Mouse (Mus musculus): ENCODE measurements at regions not wholly inside any gene's neighbourhood (a gene's known extent, or its start where the extent isn't known, plus 50 kb on each side); places are given as distances from the start of the nearest gene placed in this dataset.
A peak's percentile ranks its signal among the peaks of the same experiment; 100 is the strongest.

- no peak overlapping the region for H3K27ac ChIP-seq (replicated peaks; ENCODE audit: low read depth, low read length)
- no peak overlapping the region for H3K4me3 ChIP-seq (ENCODE audit: insufficient read depth, low read depth, low read length)
- no peaks in the 10 kb centered on the region for H3K4me1 ChIP-seq (ENCODE audit: control insufficient read depth, insufficient read depth, insufficient read length, low read length)
Observed at GRCm38 (mm10) chr6:133904501-133904900, 50.9 kb upstream of the Kap start.

- Histone ChIP-seq H3K4me1 (ENCODE audit: control insufficient read depth, insufficient read depth, insufficient read length, low read length) (no peaks in the 10 kb centered on the region), H3K4me3 (ENCODE audit: insufficient read depth, low read depth, low read length) (no peak overlapping the region), H3K27ac (replicated peaks; ENCODE audit: low read depth, low read length) (no peak overlapping the region)
Observed at GRCm38 (mm10) chr6:133934667-133935066, 81.1 kb upstream of the Kap start.

GRCm38 (mm10) chr6:133935671-133936070 is 82.1 kb upstream of the Kap start:
- no peak overlapping the region for H3K27ac ChIP-seq (replicated peaks; ENCODE audit: low read depth, low read length)
- H3K4me3 ChIP-seq (ENCODE audit: insufficient read depth, low read depth, low read length): no peak overlapping the region
- H3K4me1 ChIP-seq (ENCODE audit: control insufficient read depth, insufficient read depth, insufficient read length, low read length): no peaks in the 10 kb centered on the region

GRCm38 (mm10) chr6:133959902-133960634 is 75.4 kb upstream of the Etv6 start:
- no peak overlapping the region for H3K27ac ChIP-seq (replicated peaks; ENCODE audit: low read depth, low read length)
- no peaks in the 10 kb centered on the region for H3K4me1 ChIP-seq (ENCODE audit: control insufficient read depth, insufficient read depth, insufficient read length, low read length)
- no peak overlapping the region for H3K4me3 ChIP-seq (ENCODE audit: insufficient read depth, low read depth, low read length)

GRCm38 (mm10) chr6:133960713-133961112 is 74.8 kb upstream of the Etv6 start:
- Histone ChIP-seq H3K27ac (replicated peaks; ENCODE audit: low read depth, low read length) (no peak overlapping the region), H3K4me1 (ENCODE audit: control insufficient read depth, insufficient read depth, insufficient read length, low read length) (no peaks in the 10 kb centered on the region), H3K4me3 (ENCODE audit: insufficient read depth, low read depth, low read length) (no peak overlapping the region)

- no peaks in the 10 kb centered on the region for H3K4me1 ChIP-seq (ENCODE audit: control insufficient read depth, insufficient read depth, insufficient read length, low read length)
- no peak overlapping the region for H3K4me3 ChIP-seq (ENCODE audit: insufficient read depth, low read depth, low read length)
- no peak overlapping the region for H3K27ac ChIP-seq (replicated peaks; ENCODE audit: low read depth, low read length)
Observed at GRCm38 (mm10) chr6:133962641-133963040, 72.9 kb upstream of the Etv6 start.

- no peak overlapping the region for H3K27ac ChIP-seq (replicated peaks; ENCODE audit: low read depth, low read length)
- no peak overlapping the region for H3K4me3 ChIP-seq (ENCODE audit: insufficient read depth, low read depth, low read length)
- no peaks in the 10 kb centered on the region for H3K4me1 ChIP-seq (ENCODE audit: control insufficient read depth, insufficient read depth, insufficient read length, low read length)
Observed at GRCm38 (mm10) chr6:133963264-133963663, 72.2 kb upstream of the Etv6 start.

GRCm38 (mm10) chr6:133967286-133967685 is 68.2 kb upstream of the Etv6 start:
- H3K4me1 ChIP-seq (ENCODE audit: control insufficient read depth, insufficient read depth, insufficient read length, low read length): no peaks in the 10 kb centered on the region
- H3K4me3 ChIP-seq (ENCODE audit: insufficient read depth, low read depth, low read length): no peak overlapping the region
- H3K27ac ChIP-seq (replicated peaks; ENCODE audit: low read depth, low read length): no peak overlapping the region

- Histone ChIP-seq H3K4me3 (ENCODE audit: insufficient read depth, low read depth, low read length) (no peak overlapping the region), H3K27ac (replicated peaks; ENCODE audit: low read depth, low read length) (no peak overlapping the region), H3K4me1 (ENCODE audit: control insufficient read depth, insufficient read depth, insufficient read length, low read length) (no peaks in the 10 kb centered on the region)
Observed at GRCm38 (mm10) chr6:133972054-133972705, 63.3 kb upstream of the Etv6 start.

GRCm38 (mm10) chr6:133973205-133973838 is 62.2 kb upstream of the Etv6 start:
- no peak overlapping the region for H3K4me3 ChIP-seq (ENCODE audit: insufficient read depth, low read depth, low read length)
- no peak overlapping the region for H3K27ac ChIP-seq (replicated peaks; ENCODE audit: low read depth, low read length)
- H3K4me1 ChIP-seq (ENCODE audit: control insufficient read depth, insufficient read depth, insufficient read length, low read length): no peaks in the 10 kb centered on the region

- Histone ChIP-seq H3K4me1 (ENCODE audit: control insufficient read depth, insufficient read depth, insufficient read length, low read length) (no peaks in the 10 kb centered on the region), H3K27ac (replicated peaks; ENCODE audit: low read depth, low read length) (no peak overlapping the region), H3K4me3 (ENCODE audit: insufficient read depth, low read depth, low read length) (no peak overlapping the region)
Observed at GRCm38 (mm10) chr6:133975951-133976350, 59.5 kb upstream of the Etv6 start.

- H3K27ac ChIP-seq (replicated peaks; ENCODE audit: low read depth, low read length): no peak overlapping the region
- no peak overlapping the region for H3K4me3 ChIP-seq (ENCODE audit: insufficient read depth, low read depth, low read length)
- no peaks in the 10 kb centered on the region for H3K4me1 ChIP-seq (ENCODE audit: control insufficient read depth, insufficient read depth, insufficient read length, low read length)
Observed at GRCm38 (mm10) chr6:133976854-133977253, 58.6 kb upstream of the Etv6 start.

- peaks cover 8% of the 10 kb centered on the region; the same call in 1 of the 2 replicates for H3K4me1 ChIP-seq (ENCODE audit: control insufficient read depth, insufficient read depth, insufficient read length, low read length)
- no peak overlapping the region for H3K4me3 ChIP-seq (ENCODE audit: insufficient read depth, low read depth, low read length)
- H3K27ac ChIP-seq (replicated peaks; ENCODE audit: low read depth, low read length): peak overlapping the region; percentile 64; the same call in 1 of the 2 replicates
Observed at GRCm38 (mm10) chr6:133983804-133984514, 51.5 kb upstream of the Etv6 start.

GRCm38 (mm10) chr6:133984666-133985355 is 50.7 kb upstream of the Etv6 start:
- Histone ChIP-seq H3K4me1 (ENCODE audit: control insufficient read depth, insufficient read depth, insufficient read length, low read length) (peaks cover 8% of the 10 kb centered on the region; the same call in 1 of the 2 replicates), H3K4me3 (ENCODE audit: insufficient read depth, low read depth, low read length) (no peak overlapping the region), H3K27ac (replicated peaks; ENCODE audit: low read depth, low read length) (peak overlapping the region; percentile 64; the same call in 1 of the 2 replicates)

Data from brown adipose tissue, adult 24 weeks (tissue).